Mouse (Mus musculus): Measurements from ENCODE around the gene Psapl1. TPM values are rescaled to one million over a fixed set of nuclear protein-coding genes. Genes with fewer than 3 reads are reported as not detected.

The Psapl1 gene
- total and polyA plus RNA-seq, 2 experiments from 2014 or later: 0.55 TPM; not detected in 1

DNA sequence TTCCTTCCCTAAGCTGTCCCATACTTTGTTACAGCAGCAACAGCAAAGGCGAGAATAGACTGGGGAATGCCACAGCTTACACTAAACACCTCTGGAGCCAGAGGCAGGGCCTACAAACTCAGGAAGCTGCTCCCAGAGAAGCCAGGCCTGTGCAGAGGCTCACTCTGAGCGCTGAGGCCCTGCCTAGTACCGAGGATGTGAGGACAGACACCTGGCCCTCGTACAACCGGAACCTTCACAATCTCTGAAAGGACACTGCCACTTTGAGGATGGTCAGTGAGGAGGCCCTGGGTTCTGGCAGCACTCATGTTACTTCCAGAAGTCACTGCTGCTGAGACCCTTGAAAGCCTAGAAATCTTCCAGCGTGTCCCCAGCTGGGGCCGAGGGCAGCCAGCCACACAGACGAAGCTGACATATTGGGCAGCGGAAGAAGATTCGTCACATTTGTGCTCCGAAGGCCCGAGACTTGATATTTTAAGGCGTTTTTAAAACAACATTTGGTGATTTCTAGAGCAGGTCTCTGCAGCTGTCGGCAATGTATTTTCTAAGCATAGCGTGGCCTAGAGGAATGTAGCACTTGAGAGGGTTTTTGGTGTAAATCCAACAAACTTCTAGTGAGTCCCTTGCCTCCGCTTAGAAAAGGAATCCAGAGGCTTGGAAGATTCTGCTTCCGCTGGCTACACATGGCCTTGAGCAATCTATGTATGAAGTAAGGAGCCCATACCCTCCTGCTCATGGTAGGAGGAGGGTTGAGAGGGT lies 49.1 kb downstream of the Psapl1 start:
- Histone ChIP-seq H3K4me3 (ENCODE audit: low read depth, low read length) (no peak overlapping the region), H3K27ac (ENCODE audit: low read depth, low read length) (no peak overlapping the region), H3K36me3 (ENCODE audit: insufficient read depth, low read length) (no peaks in the 10 kb centered on the region), H3K27me3 (ENCODE audit: insufficient read depth, low read length) (no peaks in the 10 kb centered on the region), H3K9me3 (ENCODE audit: low read length) (no peaks in the 10 kb centered on the region), H3K9ac (replicated peaks; ENCODE audit: low read length, poor library complexity, severe bottlenecking) (no peak overlapping the region), H3K4me1 (ENCODE audit: insufficient read depth, low read length) (peaks cover 7% of the 10 kb centered on the region; the same call in 1 of the 2 replicates), H3K4me2 (ENCODE audit: low read depth, low read length, poor library complexity, severe bottlenecking) (no peak overlapping the region)
- ATAC-seq (ENCODE audit: low FRiP score) (no peak), DNase-seq (ENCODE audit: low spot score) (no peak)
- 87% methylated on average over 17 of the region's 17 CpGs for WGBS
- no peak for TF ChIP-seq CTCF (IDR thresholded peaks at IDR 0.05)

DNA sequence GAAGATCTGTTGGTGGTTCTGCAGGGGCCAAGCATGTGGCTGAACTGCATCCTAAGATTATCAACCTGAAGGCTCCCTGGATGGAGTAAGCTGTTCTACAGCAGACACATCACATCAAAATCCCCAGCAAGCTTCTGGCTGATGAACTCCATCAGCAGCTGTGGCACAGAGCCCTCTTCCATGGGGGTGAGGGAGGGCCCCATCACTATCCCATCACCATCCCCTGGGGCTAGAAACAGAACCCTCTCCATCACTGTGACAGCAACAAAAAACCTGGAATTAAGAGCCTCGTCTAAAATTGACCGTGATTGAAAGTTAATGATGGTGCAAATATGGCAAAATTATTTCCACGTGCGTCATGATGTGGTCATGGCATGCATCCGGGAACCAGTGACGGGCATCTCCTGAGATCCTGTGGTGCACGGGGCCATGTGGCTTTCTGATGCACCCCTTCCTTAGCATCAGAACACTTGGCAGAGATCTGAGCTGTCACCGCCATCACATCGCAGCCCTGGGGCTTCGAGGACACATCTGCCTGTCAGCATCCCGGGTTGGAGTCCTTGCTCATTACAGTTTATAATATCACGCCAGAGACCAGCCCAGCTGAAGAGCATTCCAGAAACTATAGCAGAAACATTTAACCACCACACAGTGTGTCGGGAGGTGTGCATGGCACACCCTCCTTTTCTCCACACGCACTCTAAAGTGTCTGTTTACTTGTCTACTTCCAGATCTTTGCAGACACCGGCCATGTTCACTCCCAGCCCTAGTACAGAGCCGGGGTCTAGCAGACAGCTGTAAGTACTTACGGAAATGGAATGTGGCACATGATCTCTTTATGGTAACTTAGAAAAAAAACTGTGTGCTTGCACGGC lies 51.1 kb downstream of the Psapl1 start:
- DNase-seq (ENCODE audit: low spot score) (no peak), ATAC-seq (ENCODE audit: low FRiP score) (no peak)
- Histone ChIP-seq H3K4me3 (ENCODE audit: low read depth, low read length) (no peak overlapping the region), H3K4me2 (ENCODE audit: low read depth, low read length, poor library complexity, severe bottlenecking) (no peak overlapping the region), H3K9ac (replicated peaks; ENCODE audit: low read length, poor library complexity, severe bottlenecking) (no peak overlapping the region), H3K27ac (ENCODE audit: low read depth, low read length) (no peak overlapping the region), H3K4me1 (ENCODE audit: insufficient read depth, low read length) (peaks cover 20% of the 10 kb centered on the region), H3K27me3 (ENCODE audit: insufficient read depth, low read length) (no peaks in the 10 kb centered on the region), H3K36me3 (ENCODE audit: insufficient read depth, low read length) (no peaks in the 10 kb centered on the region), H3K9me3 (ENCODE audit: low read length) (no peaks in the 10 kb centered on the region)
- no peak for TF ChIP-seq CTCF (IDR thresholded peaks at IDR 0.05)
- 69% methylated on average over 18 of the region's 18 CpGs for WGBS

Other genes with a start within 250 kb of the Psapl1 start
- gene Sorcs2, start 194.1 kb downstream of the Psapl1 start, total RNA-seq (2014; rRNA removed): 49.2 and 50.3 TPM in 2 replicates
- 14.1 and 16.1 TPM in 2 replicates for gene Sorcs2, start 194.1 kb downstream of the Psapl1 start, polyA plus RNA-seq (2015; fragmentation: Nextera tagmentation; extraction: Ambion mirVana)

All from midbrain, postnatal 0 days (tissue).